Mouse (Mus musculus): ENCODE data around the gene Scand1.

DNA sequence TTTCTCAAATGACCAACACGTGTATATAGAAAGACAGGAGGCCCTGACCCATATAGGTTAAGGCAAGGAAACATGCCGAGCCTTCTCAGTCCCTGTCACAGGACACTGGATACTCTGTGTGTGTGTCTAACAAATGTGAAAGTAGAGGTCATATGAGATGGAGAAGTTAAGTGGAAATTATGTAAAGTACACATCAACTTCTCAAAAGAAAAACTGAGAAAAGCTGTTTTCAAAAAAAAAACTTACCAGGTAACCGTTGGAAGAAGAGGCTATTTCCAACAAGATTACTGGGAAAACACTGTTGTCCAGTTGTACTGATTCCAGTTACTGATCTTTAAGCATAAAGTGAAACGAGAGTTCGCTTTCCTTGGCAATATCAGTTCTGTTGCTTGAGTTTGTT lies 1.6 kb downstream of the Scand1 start:
- TF ChIP-seq CTCF (IDR thresholded peaks at IDR 0.05; ENCODE audit: borderline replicate concordance, extremely low read depth, insufficient read depth, insufficient read length) (no peak), POLR2A (IDR thresholded peaks at IDR 0.05; ENCODE audit: borderline replicate concordance, extremely low read depth, insufficient read depth, insufficient read length, poor library complexity, severe bottlenecking) (no peak)
